Mouse (Mus musculus) spleen, postnatal 36 days (tissue): ENCODE data around the gene Fmo6.

Source experiments
- DNase-seq, 2 experiments: peaks; one replicate each; pipeline ENCODE4 v3.0.0; 2022; ENCODE audit warnings: low spot score in 2 of 2, mixed read lengths in 1 of 2

Gene Fmo6

DNA sequence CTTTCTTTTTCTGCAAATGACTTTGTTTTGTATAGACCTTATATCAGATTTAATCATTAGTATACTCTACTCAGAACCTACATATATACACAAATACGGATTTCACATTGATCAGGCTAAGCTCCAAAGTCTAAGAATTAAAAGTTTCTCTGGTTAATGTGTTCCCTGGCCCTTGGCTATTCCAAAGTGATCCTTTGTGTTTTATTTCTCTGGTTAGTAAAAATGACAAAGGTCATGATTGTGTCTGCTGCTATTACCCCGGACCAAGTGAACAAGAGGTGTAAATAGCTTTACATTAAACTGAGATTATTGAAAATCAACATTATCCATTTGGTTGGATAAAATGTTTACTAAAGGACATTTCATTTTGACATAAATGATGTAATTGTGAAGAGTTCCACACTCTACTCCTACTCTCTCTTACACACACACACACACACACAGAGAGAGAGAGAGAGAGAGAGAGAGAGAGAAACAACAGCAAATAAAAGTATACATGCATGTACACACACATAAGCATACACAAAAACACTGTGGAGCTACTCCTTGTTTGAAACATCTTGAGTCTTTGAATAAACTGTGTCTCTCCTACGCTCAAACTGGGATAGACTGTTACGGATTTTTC is 22.3 kb downstream of the Fmo6 start:
- DNase-seq, result no peak

GRCm38 (mm10) chr1:162912085-162912484 is 25.2 kb downstream of the Fmo6 start:
- no peak for DNase-seq

GRCm38 (mm10) chr1:162901879-162902278 is 35.4 kb downstream of the Fmo6 start:
- DNase-seq, result no peak

- no peak for DNase-seq
Observed at GRCm38 (mm10) chr1:162897838-162898811, 39.2 kb downstream of the Fmo6 start, which contains the start of gene Fmo2. Gene Fmo2 (minus strand): TSS chr1:162898726.

DNA sequence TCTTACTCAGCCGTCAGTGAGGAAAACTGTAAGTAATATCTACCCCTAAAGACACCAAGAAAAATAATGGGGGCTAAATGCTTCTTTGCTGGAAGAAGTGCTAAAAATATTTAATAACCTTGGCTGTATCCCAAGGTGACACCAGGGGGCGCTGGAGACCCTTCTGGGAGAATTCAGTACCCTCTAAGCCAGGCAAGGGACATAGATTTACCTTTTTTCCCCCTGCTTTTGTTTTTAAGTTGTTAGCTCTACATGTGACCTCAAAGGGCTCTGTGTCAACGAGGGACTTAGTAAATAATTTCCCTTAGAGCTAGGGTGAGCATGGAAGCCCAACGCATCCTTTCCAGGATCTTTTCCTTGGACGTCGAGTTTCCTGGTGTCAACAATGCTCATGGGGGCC is 41.4 kb downstream of the Fmo6 start:
- no peak for DNase-seq

GRCm38 (mm10) chr1:162893014-162893413 is 44.3 kb downstream of the Fmo6 start:
- no peak for DNase-seq

DNA sequence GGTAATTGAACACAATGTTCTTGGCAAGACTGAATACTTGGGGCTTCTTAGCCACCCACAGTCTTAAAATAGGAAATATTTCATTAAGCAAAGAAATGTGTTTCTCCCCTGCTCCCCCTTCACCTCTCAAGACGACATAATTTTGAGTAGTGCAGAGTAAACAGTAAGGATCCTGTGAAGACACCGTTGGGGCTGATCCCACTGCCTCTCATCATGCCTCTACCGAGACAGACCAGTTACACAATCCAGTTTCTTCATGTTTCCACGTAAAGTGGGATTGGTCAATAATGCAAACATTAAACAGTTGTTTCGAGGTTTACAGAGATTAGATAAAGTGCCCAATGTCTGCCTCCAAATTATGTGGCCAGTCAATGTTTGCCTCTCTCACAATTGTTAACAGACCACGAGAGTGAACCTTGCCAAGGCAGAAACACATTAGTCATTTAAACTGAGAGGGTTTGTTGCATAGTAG is 45.3 kb downstream of the Fmo6 start:
- DNase-seq, result no peak

- DNase-seq, result no peak
Observed at GRCm38 (mm10) chr1:162888646-162889045, 48.7 kb downstream of the Fmo6 start.

GRCm38 (mm10) chr1:162887644-162888043 is 49.7 kb downstream of the Fmo6 start:
- DNase-seq, result no peak

- no peak for DNase-seq
Observed at GRCm38 (mm10) chr1:162886138-162886816, 51.0 kb downstream of the Fmo6 start.

GRCm38 (mm10) chr1:162882681-162883080 is 54.6 kb downstream of the Fmo6 start:
- DNase-seq, result no peak

DNA sequence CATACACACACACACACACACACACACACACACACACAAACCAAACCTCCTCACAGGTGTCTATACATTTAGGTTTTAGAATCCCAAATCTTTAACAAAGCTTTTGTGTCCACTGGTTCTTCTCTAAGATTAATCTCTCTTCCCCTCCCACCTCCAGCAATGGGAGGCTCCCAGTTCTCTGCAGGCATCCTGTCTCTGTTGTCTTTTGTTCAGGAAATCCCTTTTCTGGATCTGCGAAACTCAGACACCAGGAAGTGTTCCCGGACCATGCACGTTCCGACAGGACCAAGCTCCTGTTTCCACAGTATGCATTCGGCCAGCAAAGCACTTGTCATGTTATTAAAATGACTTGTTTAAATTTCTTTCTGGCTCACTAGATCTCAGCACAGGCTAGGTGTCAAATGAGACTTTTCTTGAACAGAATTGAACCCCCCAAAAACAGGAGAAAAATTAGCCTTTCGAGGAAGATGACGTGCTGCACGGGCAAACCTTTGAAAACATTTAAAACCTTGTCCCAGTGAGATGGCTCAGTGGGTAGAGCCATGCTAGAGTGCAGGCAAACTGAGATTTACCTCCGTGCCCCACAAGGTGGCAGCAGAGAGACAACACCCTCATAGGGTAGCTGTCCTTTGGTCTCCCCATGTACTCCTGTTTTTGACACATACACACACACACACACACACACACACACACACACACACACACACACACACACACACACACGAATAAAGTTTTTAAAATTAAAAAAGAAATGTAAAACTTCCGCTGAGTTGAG is 57.5 kb downstream of the Fmo6 start:
- peak; percentile 22 for DNase-seq

GRCm38 (mm10) chr1:162875091-162875490 is 62.2 kb downstream of the Fmo6 start:
- no peak for DNase-seq

GRCm38 (mm10) chr1:162871701-162872311 is 65.5 kb downstream of the Fmo6 start:
- DNase-seq, result no peak

DNA sequence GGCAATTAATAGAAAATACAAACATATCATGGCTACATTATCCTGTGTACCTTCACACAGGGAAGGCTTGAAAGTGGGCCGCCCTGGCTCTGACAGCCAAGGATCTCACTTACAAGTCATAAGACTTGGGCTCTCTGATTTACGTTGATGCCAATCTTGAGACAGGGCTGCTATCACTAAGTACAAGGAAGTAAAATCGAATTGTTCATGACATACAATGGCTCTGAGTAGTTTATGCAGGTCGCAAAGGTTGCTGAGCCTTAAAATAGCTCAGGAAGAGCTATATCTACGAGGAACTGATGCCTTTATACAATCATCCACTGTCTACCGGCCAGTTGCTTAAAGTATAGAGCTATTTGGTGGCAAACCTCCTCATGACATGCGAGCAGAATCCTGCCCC is 66.3 kb downstream of the Fmo6 start:
- DNase-seq, result no peak

GRCm38 (mm10) chr1:162867396-162867795 is 69.9 kb downstream of the Fmo6 start:
- DNase-seq, result no peak
